ENCODE assay signal across 27 mouse cellular contexts in genomic region chr10:105144382-105144781, GRCm38 (mm10).
DNase-seq lines count a peak whose midpoint lies in the region; ATAC-seq and TF ChIP-seq lines count a peak whose summit lies in the region.
"Had no signal": no experiment of that assay in that cellular context is flagged by ENCODE, and none has a peak within 500 bp of the region (broad histone marks: within the 10 kb centered on the region; RNA-seq: fewer than 3 reads in every experiment).

No protein-coding gene starts in this region.

- TF ChIP-seq CTCF in heart, postnatal 0 days (IDR thresholded peaks at IDR 0.05; ENCODE audit: low read depth), result no peak
- no peak for TF ChIP-seq CTCF in lung, embryonic 14.5 days (IDR thresholded peaks at IDR 0.05; ENCODE audit: low read depth)
- no peak for TF ChIP-seq CTCF in lung, adult 2 months (IDR thresholded peaks at IDR 0.05; ENCODE audit: insufficient read depth, low read length)

- no peaks in the 10 kb centered on the region for H3K27me3 ChIP-seq in heart, postnatal 0 days (ENCODE audit: control insufficient read depth, insufficient read depth, low read length)
- H3K27me3 ChIP-seq in lung, embryonic 14.5 days (ENCODE audit: insufficient read depth, low read length), result no peaks in the 10 kb centered on the region
- H3K27me3 ChIP-seq: forebrain, embryonic 13.5 days; heart, embryonic 15.5 days; hindbrain, embryonic 15.5 days; limb, embryonic 13.5 days; liver, embryonic 12.5 days; midbrain, embryonic 12.5 days; neural tube, embryonic 12.5 days had no signal

- H3K4me3 ChIP-seq in heart, postnatal 0 days (ENCODE audit: low read depth, low read length), result no peak overlapping the region
- H3K4me3 ChIP-seq in lung, embryonic 14.5 days (ENCODE audit: low read depth, low read length), result no peak overlapping the region
- no peak overlapping the region for H3K4me3 ChIP-seq in lung, adult 2 months (replicated peaks; ENCODE audit: extremely low read depth, low read depth, low read length)
- H3K4me3 ChIP-seq: forebrain, embryonic 13.5 days; heart, embryonic 15.5 days; hindbrain, embryonic 10.5 days; hindbrain, embryonic 15.5 days; limb, embryonic 13.5 days; liver, embryonic 12.5 days; midbrain, embryonic 12.5 days; myocyte; neural tube, embryonic 12.5 days had no signal

- no peak for ATAC-seq in heart, postnatal 0 days (ENCODE audit: insufficient read depth, low read depth)
- ATAC-seq in lung, embryonic 14.5 days (ENCODE audit: insufficient read depth), result no peak
- ATAC-seq: CD4-positive, CD25-positive, alpha-beta regulatory T cell, adult 4 months; forebrain, embryonic 13.5 days; inflammation-experienced regulatory T-cells, adult 6 months; liver, embryonic 12.5 days; liver, postnatal 0 days had no signal

- TF ChIP-seq POLR2A in lung, adult 2 months (IDR thresholded peaks at IDR 0.05; ENCODE audit: borderline replicate concordance, extremely low read depth, low read depth, low read length), result no peak

- H3K4me2 ChIP-seq in heart, postnatal 0 days (ENCODE audit: low read depth, low read length), result no peak overlapping the region
- no peak overlapping the region for H3K4me2 ChIP-seq in lung, embryonic 14.5 days
- H3K4me2 ChIP-seq: forebrain, embryonic 13.5 days; heart, embryonic 15.5 days; hindbrain, embryonic 15.5 days; limb, embryonic 13.5 days; liver, embryonic 12.5 days; midbrain, embryonic 12.5 days; neural tube, embryonic 12.5 days had no signal

- H3K4me1 ChIP-seq in heart, postnatal 0 days (ENCODE audit: control insufficient read depth, insufficient read depth), result no peaks in the 10 kb centered on the region
- H3K4me1 ChIP-seq in lung, embryonic 14.5 days (ENCODE audit: insufficient read depth), result no peaks in the 10 kb centered on the region; the same call in 1 of the 2 replicates
- no peaks in the 10 kb centered on the region for H3K4me1 ChIP-seq in lung, adult 2 months (ENCODE audit: control insufficient read depth, insufficient read depth, low read length)
- H3K4me1 ChIP-seq: forebrain, embryonic 13.5 days; heart, embryonic 15.5 days; hindbrain, embryonic 10.5 days; hindbrain, embryonic 15.5 days; limb, embryonic 13.5 days; liver, embryonic 12.5 days; midbrain, embryonic 12.5 days; neural tube, embryonic 12.5 days had no signal

- no peaks in the 10 kb centered on the region for H3K36me3 ChIP-seq in heart, postnatal 0 days (replicated peaks; ENCODE audit: control insufficient read depth, insufficient read depth, low read length)
- H3K36me3 ChIP-seq in lung, embryonic 14.5 days (ENCODE audit: insufficient read depth), result no peaks in the 10 kb centered on the region
- H3K36me3 ChIP-seq: heart, embryonic 15.5 days; hindbrain, embryonic 10.5 days; hindbrain, embryonic 15.5 days; limb, embryonic 13.5 days; liver, embryonic 12.5 days; midbrain, embryonic 12.5 days; neural tube, embryonic 12.5 days had no signal

- no peak overlapping the region for H3K9ac ChIP-seq in heart, postnatal 0 days (replicated peaks; ENCODE audit: low read depth, low read length)
- H3K9ac ChIP-seq in lung, embryonic 14.5 days, result no peak overlapping the region
- H3K9ac ChIP-seq: forebrain, embryonic 13.5 days; heart, embryonic 15.5 days; hindbrain, embryonic 15.5 days; limb, embryonic 13.5 days; liver, embryonic 12.5 days; liver, postnatal 0 days; midbrain, embryonic 12.5 days; neural tube, embryonic 12.5 days had no signal

- no peaks in the 10 kb centered on the region for H3K9me3 ChIP-seq in heart, postnatal 0 days (replicated peaks; ENCODE audit: control insufficient read depth, low read length)
- H3K9me3 ChIP-seq in lung, embryonic 14.5 days (ENCODE audit: low read depth, low read length), result no peaks in the 10 kb centered on the region
- H3K9me3 ChIP-seq: forebrain, embryonic 13.5 days; heart, embryonic 15.5 days; hindbrain, embryonic 10.5 days; hindbrain, embryonic 15.5 days; limb, embryonic 13.5 days; liver, embryonic 12.5 days; midbrain, embryonic 12.5 days; neural tube, embryonic 12.5 days had no signal

- no peak overlapping the region for H3K27ac ChIP-seq in heart, postnatal 0 days (ENCODE audit: low read depth)
- no peak overlapping the region for H3K27ac ChIP-seq in lung, embryonic 14.5 days (ENCODE audit: low read depth)
- H3K27ac ChIP-seq: forebrain, embryonic 13.5 days; heart, embryonic 15.5 days; hindbrain, embryonic 10.5 days; hindbrain, embryonic 15.5 days; limb, embryonic 13.5 days; liver, embryonic 12.5 days; midbrain, embryonic 12.5 days; neural tube, embryonic 12.5 days had no signal

- 67% methylated on average over 4 of the region's 4 CpGs for WGBS in heart, postnatal 0 days
- WGBS in lung, embryonic 14.5 days, result 50% methylated on average over 4 of the region's 4 CpGs
- 26% methylated on average over 4 of the region's 4 CpGs for WGBS in lung, adult 2 months

- TF ChIP-seq EP300 in heart, postnatal 0 days (IDR thresholded peaks at IDR 0.05; ENCODE audit: low read depth), result peak; percentile 50; the same call in 1 of the 2 replicates

- DNase-seq in embryo, embryonic 10.5 days (ENCODE audit: low spot score), result peak; percentile 21
- no peak for DNase-seq in embryo, embryonic 9.5 days (ENCODE audit: extremely low spot score)
- DNase-seq in heart, postnatal 0 days (ENCODE audit: low spot score), result no peak
- no peak for DNase-seq in heart, postnatal 4 days
- DNase-seq in lung, embryonic 14.5 days, result peak; percentile 52
- DNase-seq in lung, adult 2 months, result no peak
- peak; percentile 28 for DNase-seq in lung, postnatal 25 days (ENCODE audit: low spot score)
- no peak for DNase-seq in B cell, adult 2 months
- DNase-seq: adrenal gland, postnatal 25 days; cerebellum, adult 11-12 months; cerebellum, adult 9-11 months; gastrocnemius, postnatal 10 days; liver, postnatal 0 days; right cerebral cortex, adult 18-20 months; spleen, adult 18-20 months; thymus, postnatal 14 days had no signal

Comparison
In these comparisons a context has a peak if more than half of its experiments do, and no peak if none do; other contexts are left out.
1. DNase-seq: peak in embryo, embryonic 10.5 days (single experiment), lung, embryonic 14.5 days (single experiment) and lung, postnatal 25 days (single experiment); none in embryo, embryonic 9.5 days (single experiment), heart, postnatal 0 days (single experiment), heart, postnatal 4 days (single experiment), lung, adult 2 months (single experiment) and B cell, adult 2 months (0 of 2).